Mouse (Mus musculus) neutrophil, adult 65 days (primary cell): Measurements from ENCODE around the gene Ifna4. TPM values are rescaled to one million over a fixed set of nuclear protein-coding genes. Genes with fewer than 3 reads are reported as not detected.

Source experiments
- total RNA-seq: library from RNA; stranded (reverse); gene quantifications from 2 replicates; pipeline ENCODE4 v1.2.4, GENCODE M21; 2023

Ifna4 gene
- total RNA-seq = not detected in 2 replicates

DNA sequence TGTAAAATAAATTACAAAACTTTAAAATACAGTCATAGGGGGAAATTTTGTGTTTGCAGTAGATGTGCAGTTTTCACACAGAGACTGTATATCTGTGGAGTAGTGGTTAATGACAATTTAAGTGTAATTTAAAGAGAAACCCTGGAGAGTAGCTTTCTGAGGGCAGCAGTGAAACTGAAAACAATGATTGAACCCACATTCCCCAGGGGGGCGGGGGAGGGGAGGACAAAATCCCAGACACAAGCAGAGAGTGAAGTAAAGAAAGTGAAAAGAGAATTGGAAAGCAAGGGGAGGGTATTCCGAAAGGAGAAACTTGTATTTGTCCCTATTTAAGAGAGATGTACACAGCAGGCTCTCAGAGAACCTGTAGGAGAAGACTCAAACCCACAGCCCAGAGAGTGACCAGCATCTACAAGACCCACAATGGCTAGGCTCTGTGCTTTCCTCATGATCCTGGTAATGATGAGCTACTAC is at the start of gene Ifna4:
Ifna4 (plus strand) TSS at position 424 of the 474 bp plus-strand sequence.

DNA sequence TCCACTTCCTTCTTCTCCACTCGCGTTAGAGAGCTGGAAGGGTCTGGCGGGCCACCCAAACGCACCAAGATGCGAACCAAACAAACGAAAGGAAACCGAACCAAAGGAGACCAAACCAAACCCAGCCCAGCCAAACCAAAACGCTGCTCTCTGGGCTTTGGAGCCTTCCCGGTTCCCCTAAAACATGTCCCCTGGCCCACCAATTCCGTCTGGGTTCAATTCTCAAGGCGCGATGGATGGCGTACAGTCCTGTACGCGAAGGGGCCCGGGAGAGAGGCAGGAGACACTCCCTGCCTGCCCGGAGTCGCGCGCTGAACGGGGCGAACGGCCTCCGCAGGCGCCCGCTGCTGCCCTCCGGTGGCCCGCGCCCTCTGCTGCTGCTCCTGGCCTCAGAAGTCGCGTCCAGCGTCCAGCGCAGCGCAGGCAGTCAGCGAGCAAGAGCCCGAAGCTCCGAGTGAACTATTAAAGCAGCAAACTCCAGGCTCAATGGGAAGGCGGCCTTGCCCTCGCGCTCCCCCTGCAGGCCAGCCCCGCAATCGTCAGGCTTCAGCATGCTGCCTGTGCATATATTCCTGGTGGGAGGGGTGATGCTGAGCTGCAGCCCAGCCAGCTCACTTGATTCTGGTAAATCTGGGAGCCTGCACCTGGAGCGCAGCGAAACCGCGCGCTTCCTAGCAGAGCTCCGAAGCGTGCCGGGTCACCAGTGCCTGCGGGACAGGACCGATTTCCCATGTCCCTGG is 47.6 kb upstream of the Ifna4 start, which contains the start of gene Gm13275:
Gm13275 (plus strand) TSS at position 552 of the 740 bp plus-strand sequence.

DNA sequence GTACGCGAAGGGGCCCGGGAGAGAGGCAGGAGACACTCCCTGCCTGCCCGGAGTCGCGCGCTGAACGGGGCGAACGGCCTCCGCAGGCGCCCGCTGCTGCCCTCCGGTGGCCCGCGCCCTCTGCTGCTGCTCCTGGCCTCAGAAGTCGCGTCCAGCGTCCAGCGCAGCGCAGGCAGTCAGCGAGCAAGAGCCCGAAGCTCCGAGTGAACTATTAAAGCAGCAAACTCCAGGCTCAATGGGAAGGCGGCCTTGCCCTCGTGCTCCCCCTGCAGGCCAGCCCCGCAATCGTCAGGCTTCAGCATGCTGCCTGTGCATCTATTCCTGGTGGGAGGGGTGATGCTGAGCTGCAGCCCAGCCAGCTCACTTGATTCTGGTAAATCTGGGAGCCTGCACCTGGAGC is 44.6 kb upstream of the Ifna4 start, which contains the start of gene Gm13279:
Gm13279 (plus strand) TSS at position 301 of the 400 bp plus-strand sequence.

DNA sequence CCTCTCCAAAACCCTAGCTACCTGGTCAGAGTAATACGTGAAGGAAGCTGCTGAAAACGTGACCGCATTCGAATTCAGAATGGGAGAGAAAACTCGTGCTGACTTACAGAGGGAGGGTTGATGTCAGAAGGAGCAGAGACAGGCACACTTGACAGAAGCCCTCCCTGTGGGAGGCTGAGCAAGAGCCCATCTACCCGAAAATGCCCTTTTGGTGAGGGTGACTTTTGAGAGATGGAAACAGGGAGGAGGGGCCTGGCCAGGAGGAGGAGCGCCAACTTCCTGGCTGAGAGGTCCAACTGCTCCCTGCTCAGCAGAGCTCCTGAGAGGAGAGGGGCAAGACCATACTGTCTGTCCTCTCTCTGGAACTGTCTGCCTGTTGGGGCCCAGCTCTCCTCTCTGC is 42.3 kb upstream of the Ifna4 start, which contains the start of gene Gm13285:
Gm13285 (plus strand) TSS at position 301 of the 400 bp plus-strand sequence.

DNA sequence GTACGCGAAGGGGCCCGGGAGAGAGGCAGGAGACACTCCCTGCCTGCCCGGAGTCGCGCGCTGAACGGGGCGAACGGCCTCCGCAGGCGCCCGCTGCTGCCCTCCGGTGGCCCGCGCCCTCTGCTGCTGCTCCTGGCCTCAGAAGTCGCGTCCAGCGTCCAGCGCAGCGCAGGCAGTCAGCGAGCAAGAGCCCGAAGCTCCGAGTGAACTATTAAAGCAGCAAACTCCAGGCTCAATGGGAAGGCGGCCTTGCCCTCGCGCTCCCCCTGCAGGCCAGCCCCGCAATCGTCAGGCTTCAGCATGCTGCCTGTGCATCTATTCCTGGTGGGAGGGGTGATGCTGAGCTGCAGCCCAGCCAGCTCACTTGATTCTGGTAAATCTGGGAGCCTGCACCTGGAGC is 38.7 kb upstream of the Ifna4 start, which contains the start of gene Gm13287:
Gm13287 (plus strand) TSS at position 301 of the 400 bp plus-strand sequence.

DNA sequence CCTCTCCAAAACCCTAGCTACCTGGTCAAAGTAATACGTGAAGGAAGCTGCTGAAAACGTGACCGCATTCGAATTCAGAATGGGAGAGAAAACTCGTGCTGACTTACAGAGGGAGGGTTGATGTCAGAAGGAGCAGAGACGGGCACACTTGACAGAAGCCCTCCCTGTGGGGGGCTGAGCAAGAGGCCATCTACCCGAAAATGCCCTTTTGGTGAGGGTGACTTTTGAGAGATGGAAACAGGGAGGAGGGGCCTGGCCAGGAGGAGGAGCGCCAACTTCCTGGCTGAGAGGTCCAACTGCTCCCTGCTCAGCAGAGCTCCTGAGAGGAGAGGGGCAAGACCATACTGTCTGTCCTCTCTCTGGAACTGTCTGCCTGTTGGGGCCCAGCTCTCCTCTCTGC is 36.4 kb upstream of the Ifna4 start, which contains the start of gene Gm13288:
Gm13288 (plus strand) TSS at position 301 of the 400 bp plus-strand sequence.

DNA sequence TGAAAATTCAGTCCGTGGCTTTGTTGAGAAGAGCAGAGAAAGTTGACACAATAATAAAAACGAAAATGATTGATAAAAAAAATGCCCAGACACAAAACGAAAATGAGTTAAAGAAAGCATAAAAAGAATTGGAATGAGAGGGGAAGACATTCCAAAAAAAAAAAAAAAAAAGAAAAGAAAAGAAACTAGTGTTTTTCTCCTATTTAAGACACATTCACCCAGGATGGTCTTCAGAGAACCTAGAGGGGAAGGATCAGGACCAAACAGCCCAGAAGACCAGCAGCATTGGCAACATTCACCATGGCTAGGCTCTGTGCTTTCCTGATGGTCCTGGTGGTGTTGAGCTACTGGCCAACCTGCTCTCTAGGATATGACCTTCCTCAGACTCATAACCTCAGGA is 25.7 kb upstream of the Ifna4 start, which contains the start of gene Ifna7:
Ifna7 (plus strand) TSS at position 301 of the 400 bp plus-strand sequence.

DNA sequence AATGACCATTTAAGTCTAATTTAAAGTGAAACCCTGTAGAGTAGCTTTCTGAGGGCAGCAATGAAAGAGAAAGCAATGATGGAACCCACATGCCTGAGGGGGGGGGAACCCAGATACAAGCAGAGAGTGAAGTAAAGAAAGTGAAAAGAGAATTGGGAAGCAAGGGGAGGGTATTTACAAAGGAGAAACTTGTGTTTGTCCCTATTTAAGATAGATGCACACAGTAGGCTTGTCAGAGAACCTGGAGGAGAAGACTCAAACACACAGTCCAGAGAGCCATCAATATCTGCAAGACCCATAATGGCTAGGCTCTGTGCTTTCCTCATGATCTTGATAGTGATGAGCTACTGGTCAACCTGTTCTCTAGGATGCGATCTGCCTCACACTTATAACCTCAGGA is 22.0 kb upstream of the Ifna4 start, which contains the start of gene Ifna11:
Ifna11 (plus strand) TSS at position 301 of the 400 bp plus-strand sequence.

DNA sequence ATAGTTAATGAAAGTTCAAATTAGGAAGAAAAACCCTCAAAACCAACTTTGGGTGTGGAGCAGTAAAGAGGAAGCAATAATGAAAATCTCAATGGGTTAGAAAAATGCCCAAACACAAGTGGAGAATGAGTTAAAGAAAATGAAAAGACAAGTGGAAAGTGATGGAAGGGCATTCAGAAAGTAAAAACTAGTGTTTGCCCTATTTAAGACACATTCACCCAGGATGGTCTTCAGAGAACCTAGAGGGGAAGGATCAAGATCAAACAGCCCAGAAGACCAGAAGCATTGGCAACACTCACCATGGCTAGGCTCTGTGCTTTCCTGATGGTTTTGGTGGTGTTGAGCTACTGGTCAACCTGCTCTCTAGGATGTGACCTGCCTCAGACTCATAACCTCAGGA is 14.5 kb upstream of the Ifna4 start, which contains the start of gene Ifna6:
Ifna6 (plus strand) TSS at position 301 of the 400 bp plus-strand sequence.

DNA sequence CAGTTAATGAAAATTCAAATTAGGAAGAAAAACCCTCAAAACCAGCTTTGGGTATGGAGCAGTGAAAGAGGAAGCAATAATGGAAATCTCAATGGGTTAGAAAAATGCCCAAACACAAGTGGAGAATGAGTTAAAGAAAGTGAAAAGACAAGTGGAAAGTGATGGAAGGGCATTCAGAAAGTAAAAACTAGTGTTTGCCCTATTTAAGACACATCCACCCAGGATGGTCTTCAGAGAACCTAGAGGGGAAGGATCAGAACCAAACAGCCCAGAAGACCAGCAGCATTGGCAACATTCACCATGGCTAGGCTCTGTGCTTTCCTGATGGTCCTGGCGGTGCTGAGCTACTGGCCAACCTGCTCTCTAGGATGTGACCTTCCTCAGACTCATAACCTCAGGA is 6.4 kb upstream of the Ifna4 start, which contains the start of gene Ifna5:
Ifna5 (plus strand) TSS at position 301 of the 400 bp plus-strand sequence.

DNA sequence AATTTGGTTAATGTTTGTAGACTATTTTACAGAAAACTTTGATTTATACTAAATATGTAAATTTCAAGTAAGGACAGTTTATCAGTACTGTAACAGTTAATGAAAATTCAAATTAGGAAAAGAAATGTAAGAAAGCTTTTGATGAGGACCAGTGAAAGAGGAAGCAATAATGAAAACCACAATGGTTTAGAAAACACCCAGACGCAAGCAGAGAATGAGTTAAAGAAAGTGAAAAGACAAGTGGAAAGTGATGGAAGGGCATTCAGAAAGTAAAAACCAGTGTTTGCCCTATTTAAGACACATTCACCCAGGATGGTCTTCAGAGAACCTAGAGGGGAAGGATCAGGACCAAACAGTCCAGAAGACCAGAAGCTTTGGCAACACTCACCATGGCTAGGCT is 8.0 kb downstream of the Ifna4 start, which contains the start of gene Ifna1:
Ifna1 (plus strand) TSS at position 390 of the 400 bp plus-strand sequence.

DNA sequence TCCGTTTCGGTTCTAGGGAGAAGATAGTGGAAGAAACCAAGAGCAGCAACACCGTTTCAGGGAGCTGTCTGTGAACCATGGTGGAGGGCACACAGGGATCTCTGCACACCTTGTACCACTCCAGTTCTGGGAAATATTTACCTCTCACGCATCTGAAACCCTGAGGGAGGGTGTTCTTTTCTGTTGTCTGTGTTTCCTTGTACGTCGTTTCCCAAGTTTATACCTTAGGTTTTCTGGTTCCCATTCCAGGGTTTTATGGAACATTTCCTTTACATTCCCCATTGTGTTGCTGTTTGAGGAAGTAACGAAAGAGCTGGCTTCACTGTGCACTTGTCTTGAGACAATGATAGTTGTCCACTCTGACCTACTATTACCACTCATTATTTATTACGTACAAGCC is 38.4 kb downstream of the Ifna4 start, which contains the start of gene Ifne:
Ifne (minus strand) TSS at position 101 of the 400 bp plus-strand sequence.

Other genes with a start within 250 kb of the Ifna4 start
- not detected in 2 replicates for gene Ifna9, start 249.5 kb upstream of the Ifna4 start, total RNA-seq
- gene Ifna12, start 238.5 kb upstream of the Ifna4 start, total RNA-seq = not detected in 2 replicates
- not detected in 2 replicates for gene C87499, start 207.4 kb upstream of the Ifna4 start, total RNA-seq
- gene Ifna13, start 197.4 kb upstream of the Ifna4 start, total RNA-seq = not detected in 2 replicates
- gene Ifna16, start 164.9 kb upstream of the Ifna4 start, total RNA-seq = not detected in 2 replicates
- gene Ifna2, start 157.9 kb upstream of the Ifna4 start, total RNA-seq = not detected in 2 replicates
- not detected in 2 replicates for gene Ifnab, start 150.5 kb upstream of the Ifna4 start, total RNA-seq
- 0.63 TPM in 1 of 2 replicates, not detected in the other for gene Gm26566, start 120.1 kb upstream of the Ifna4 start, total RNA-seq
- gene Klhl9, start 119.4 kb upstream of the Ifna4 start, total RNA-seq = 48.2 and 49.4 TPM in 2 replicates
- not detected in 2 replicates for gene Gm13271, start 87.0 kb upstream of the Ifna4 start, total RNA-seq
- gene Gm13283, start 81.7 kb upstream of the Ifna4 start, total RNA-seq = not detected in 2 replicates
- 0.54 TPM in 1 of 2 replicates, not detected in the other for gene Gm13290, start 68.0 kb upstream of the Ifna4 start, total RNA-seq
- gene Gm13289, start 64.9 kb upstream of the Ifna4 start, total RNA-seq = not detected in 2 replicates
- gene Gm13272, start 62.0 kb upstream of the Ifna4 start, total RNA-seq = not detected in 2 replicates
- not detected in 2 replicates for gene Ifnz, start 59.7 kb upstream of the Ifna4 start, total RNA-seq
- not detected in 2 replicates for gene Gm13276, start 56.2 kb upstream of the Ifna4 start, total RNA-seq
- gene Gm13277, start 53.2 kb upstream of the Ifna4 start, total RNA-seq = not detected in 2 replicates
- gene Gm13278, start 50.3 kb upstream of the Ifna4 start, total RNA-seq = not detected in 2 replicates
- not detected in 2 replicates for gene Gm13275, start 47.4 kb upstream of the Ifna4 start, total RNA-seq
- not detected in 2 replicates for gene Gm13279, start 44.5 kb upstream of the Ifna4 start, total RNA-seq
- 0.45 TPM in 1 of 2 replicates, not detected in the other for gene Gm13285, start 42.2 kb upstream of the Ifna4 start, total RNA-seq
- gene Gm13287, start 38.6 kb upstream of the Ifna4 start, total RNA-seq = not detected in 2 replicates
- not detected in 2 replicates for gene Gm13288, start 36.3 kb upstream of the Ifna4 start, total RNA-seq
- not detected in 2 replicates for gene Ifna7, start 25.6 kb upstream of the Ifna4 start, total RNA-seq
- not detected in 2 replicates for gene Ifna11, start 21.9 kb upstream of the Ifna4 start, total RNA-seq
- gene Ifna6, start 14.4 kb upstream of the Ifna4 start, total RNA-seq = not detected in 2 replicates
- gene Ifna5, start 6.3 kb upstream of the Ifna4 start, total RNA-seq = not detected in 2 replicates
- gene Ifna1, start 8.2 kb downstream of the Ifna4 start, total RNA-seq = not detected in 2 replicates
- gene Ifne, start 38.3 kb downstream of the Ifna4 start, total RNA-seq = not detected in 2 replicates